Comparison of ENCODE assay signal across 8 mouse cellular contexts in genomic region chr13:14629726-14630641, GRCm38 (mm10). TPM values are rescaled to one million over a fixed set of nuclear protein-coding genes. Genes with fewer than 3 reads are reported as not detected.
DNase-seq lines count a peak whose midpoint lies in the region; ATAC-seq lines count a peak whose summit lies in the region.

AW209491 (plus strand) TSS chr13:14630154.

- no peaks in the 10 kb centered on the region for H3K9me3 ChIP-seq in heart, embryonic 13.5 days
- H3K9me3 ChIP-seq in liver, embryonic 12.5 days (replicated peaks) = no peaks in the 10 kb centered on the region
- no peaks in the 10 kb centered on the region for H3K9me3 ChIP-seq in stomach, embryonic 15.5 days

- peaks cover 34% of the 10 kb centered on the region for H3K36me3 ChIP-seq in heart, embryonic 13.5 days
- peaks cover 36% of the 10 kb centered on the region for H3K36me3 ChIP-seq in liver, embryonic 12.5 days
- H3K36me3 ChIP-seq in stomach, embryonic 15.5 days = peaks cover 8% of the 10 kb centered on the region; the same call in 1 of the 2 replicates

- peak; percentile 97 for DNase-seq in CD4-positive, CD25-positive, alpha-beta regulatory T cell, adult 2 months (ENCODE audit: low read depth, low spot score)
- peak; percentile 61 for DNase-seq in fat pad, adult 2 months (ENCODE audit: extremely low read depth, low read depth, low spot score)
- DNase-seq in kidney, postnatal 10 days = peak; percentile 97
- peak; percentile 88 for DNase-seq in natural killer cell, adult 2 months (ENCODE audit: low spot score in 2 of 2)

- peak; percentile 88 for ATAC-seq in heart, embryonic 13.5 days (ENCODE audit: extremely low read depth, insufficient number of reproducible peaks, low FRiP score, low TSS enrichment)
- ATAC-seq in liver, embryonic 12.5 days = peak; percentile 97
- ATAC-seq in stomach, embryonic 15.5 days (ENCODE audit: insufficient read depth, low FRiP score, low read depth) = peak; percentile 95

- WGBS in heart, embryonic 13.5 days = 1% methylated on average over 29 of the region's 29 CpGs
- under 1% methylated on average over 29 of the region's 29 CpGs for WGBS in liver, embryonic 12.5 days (ENCODE audit: insufficient replicate concordance)
- whole genome bisulfite sequencing in stomach, embryonic 15.5 days = under 1% methylated on average over 29 of the region's 29 CpGs

- no peaks in the 10 kb centered on the region for H3K27me3 ChIP-seq in heart, embryonic 13.5 days (replicated peaks)
- no peaks in the 10 kb centered on the region for H3K27me3 ChIP-seq in liver, embryonic 12.5 days (replicated peaks)
- no peaks in the 10 kb centered on the region for H3K27me3 ChIP-seq in stomach, embryonic 15.5 days (replicated peaks)

- H3K4me2 ChIP-seq in heart, embryonic 13.5 days = peak within 1 kb of the TSS; percentile 81
- H3K4me2 ChIP-seq in liver, embryonic 12.5 days = peak within 1 kb of the TSS; percentile 71
- H3K4me2 ChIP-seq in stomach, embryonic 15.5 days = peak within 1 kb of the TSS; percentile 66

- peak within 1 kb of the TSS; percentile 89 for H3K9ac ChIP-seq in heart, embryonic 13.5 days
- peak within 1 kb of the TSS; percentile 71 for H3K9ac ChIP-seq in liver, embryonic 12.5 days
- H3K9ac ChIP-seq in stomach, embryonic 15.5 days = peak within 1 kb of the TSS; percentile 49

- H3K4me3 ChIP-seq in brown adipose tissue, adult 24 weeks (ENCODE audit: insufficient read depth, low read depth, low read length) = peak within 1 kb of the TSS; percentile 76
- peak within 1 kb of the TSS; percentile 73 for H3K4me3 ChIP-seq in heart, embryonic 13.5 days
- H3K4me3 ChIP-seq in liver, embryonic 12.5 days = peak within 1 kb of the TSS; percentile 69
- H3K4me3 ChIP-seq in stomach, embryonic 15.5 days (replicated peaks) = peak within 1 kb of the TSS; percentile 61

- H3K27ac ChIP-seq in brown adipose tissue, adult 24 weeks (replicated peaks; ENCODE audit: low read depth, low read length) = no peak within 1 kb of the TSS
- peak within 1 kb of the TSS; percentile 78 for H3K27ac ChIP-seq in heart, embryonic 13.5 days (replicated peaks)
- peak within 1 kb of the TSS; percentile 61 for H3K27ac ChIP-seq in liver, embryonic 12.5 days
- H3K27ac ChIP-seq in stomach, embryonic 15.5 days = peak within 1 kb of the TSS; percentile 74; the same call in 1 of the 2 replicates

- H3K4me1 ChIP-seq in brown adipose tissue, adult 24 weeks (ENCODE audit: control insufficient read depth, insufficient read depth, insufficient read length, low read length) = no peaks in the 10 kb centered on the region; the same call in 1 of the 2 replicates
- H3K4me1 ChIP-seq in heart, embryonic 13.5 days = peaks cover 12% of the 10 kb centered on the region
- H3K4me1 ChIP-seq in liver, embryonic 12.5 days = peaks cover 22% of the 10 kb centered on the region
- H3K4me1 ChIP-seq in stomach, embryonic 15.5 days = peaks cover 6% of the 10 kb centered on the region; the same call in 1 of the 2 replicates

RNA-seq across cellular contexts. Expression of gene AW209491, which starts in this region (rescaled TPM):
- polyA plus RNA-seq in brown adipose tissue, adult 24 weeks (2012; ENCODE audit: insufficient read depth, insufficient read length, missing spikeins) = 17.0 and 22.0 TPM in 2 replicates
- polyA plus RNA-seq in heart, embryonic 13.5 days (2015; fragmentation: Nextera tagmentation; extraction: Ambion mirVana) = 16.4 and 18.6 TPM in 2 replicates
- 15.5 and 17.4 TPM in 2 replicates for polyA plus RNA-seq in liver, embryonic 12.5 days (2016; fragmentation: Nextera tagmentation; extraction: Ambion mirVana)
- polyA plus RNA-seq in stomach, embryonic 15.5 days (2015; fragmentation: Nextera tagmentation; extraction: Ambion mirVana) = 25.5 and 28.3 TPM in 2 replicates
